ENCODE assay signal across 8 mouse cellular contexts in the genomic region with DNA sequence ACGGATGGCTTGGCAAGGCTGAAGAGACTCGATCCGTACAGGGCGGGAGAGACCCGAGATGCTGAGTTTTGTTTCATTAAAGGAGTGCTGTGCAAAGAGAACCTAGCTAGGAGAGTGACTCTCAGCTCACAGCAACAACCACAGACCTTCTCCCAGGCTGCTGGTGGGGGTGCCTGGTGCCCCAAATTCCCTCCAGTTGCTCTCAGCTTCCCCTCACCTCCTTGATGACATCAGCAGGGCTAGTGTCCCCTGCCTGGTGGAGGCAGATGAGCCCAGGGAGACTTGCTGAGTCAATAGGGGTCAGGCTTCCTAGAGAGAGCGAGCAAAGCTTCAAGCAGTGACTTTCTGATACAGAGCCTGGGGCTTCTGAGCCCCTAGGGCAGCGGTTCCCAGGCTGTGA. TPM values are rescaled to one million over a fixed set of nuclear protein-coding genes. Genes with fewer than 3 reads are reported as not detected.
DNase-seq lines count a peak whose midpoint lies in the region; ATAC-seq and TF ChIP-seq lines count a peak whose summit lies in the region.
"Had no signal": no experiment of that assay in that cellular context is flagged by ENCODE, and none has a peak within 500 bp of the region (broad histone marks: within the 10 kb centered on the region; RNA-seq: fewer than 3 reads in every experiment).

No protein-coding gene starts in this region.

- H3K36me3 ChIP-seq in embryonic facial prominence, embryonic 13.5 days = no peaks in the 10 kb centered on the region
- H3K36me3 ChIP-seq in hindbrain, postnatal 0 days (ENCODE audit: insufficient read depth, low read length) = no peaks in the 10 kb centered on the region
- no peaks in the 10 kb centered on the region for H3K36me3 ChIP-seq in neural tube, embryonic 14.5 days (ENCODE audit: control insufficient read depth, insufficient read depth, low read length)

- peak overlapping the region; percentile 45 for H3K4me2 ChIP-seq in embryonic facial prominence, embryonic 13.5 days
- H3K4me2 ChIP-seq in hindbrain, postnatal 0 days (ENCODE audit: low read depth, low read length) = peak overlapping the region; percentile 37
- peak overlapping the region; percentile 12; the same call in 1 of the 2 replicates for H3K4me2 ChIP-seq in neural tube, embryonic 14.5 days (ENCODE audit: low read depth, low read length)

- WGBS in embryonic facial prominence, embryonic 13.5 days = 10% methylated on average over 7 of the region's 7 CpGs
- 15% methylated on average over 7 of the region's 7 CpGs for WGBS in hindbrain, postnatal 0 days
- WGBS in neural tube, embryonic 14.5 days = 5% methylated on average over 7 of the region's 7 CpGs

- H3K4me3 ChIP-seq in layer of hippocampus, adult 2 months = no peak overlapping the region
- H3K4me3 ChIP-seq in embryonic facial prominence, embryonic 13.5 days = no peak overlapping the region
- H3K4me3 ChIP-seq in hindbrain, postnatal 0 days (ENCODE audit: low read length) = no peak overlapping the region
- H3K4me3 ChIP-seq in neural tube, embryonic 14.5 days (ENCODE audit: low read depth, low read length) = no peak overlapping the region

- TF ChIP-seq CTCF in layer of hippocampus, adult 2 months (conservative IDR thresholded peaks at IDR 0.05) = no peak
- no peak for TF ChIP-seq CTCF in hindbrain, postnatal 0 days (IDR thresholded peaks at IDR 0.05; ENCODE audit: low read depth)

- peaks cover 49% of the 10 kb centered on the region for H3K4me1 ChIP-seq in embryonic facial prominence, embryonic 13.5 days
- peaks cover 43% of the 10 kb centered on the region for H3K4me1 ChIP-seq in hindbrain, postnatal 0 days (ENCODE audit: insufficient read depth, low read length)
- H3K4me1 ChIP-seq in neural tube, embryonic 14.5 days (ENCODE audit: control insufficient read depth, insufficient read depth, low read length) = peaks cover 41% of the 10 kb centered on the region

- DNase-seq in layer of hippocampus, adult 2 months (ENCODE audit: low spot score in 2 of 2) = no peak
- DNase-seq in layer of hippocampus, adult 18-20 months (ENCODE audit: low spot score in 2 of 2) = no peak
- DNase-seq in hindbrain, postnatal 0 days (ENCODE audit: low spot score) = no peak
- DNase-seq in thymus, postnatal 0 days (ENCODE audit: low spot score) = no peak
- DNase-seq in kidney, postnatal 25 days = no peak

- H3K27ac ChIP-seq in layer of hippocampus, adult 2 months = peak overlapping the region; percentile 91
- no peak overlapping the region for H3K27ac ChIP-seq in embryonic facial prominence, embryonic 13.5 days
- peak overlapping the region; percentile 78 for H3K27ac ChIP-seq in hindbrain, postnatal 0 days
- H3K27ac ChIP-seq in neural tube, embryonic 14.5 days (ENCODE audit: low read depth, low read length) = peak overlapping the region; percentile 79

- no peaks in the 10 kb centered on the region for H3K9me3 ChIP-seq in embryonic facial prominence, embryonic 13.5 days
- H3K9me3 ChIP-seq in hindbrain, postnatal 0 days (ENCODE audit: low read length) = no peaks in the 10 kb centered on the region
- no peaks in the 10 kb centered on the region for H3K9me3 ChIP-seq in neural tube, embryonic 14.5 days (ENCODE audit: control insufficient read depth, low read length)

- peaks cover 26% of the 10 kb centered on the region for H3K27me3 ChIP-seq in embryonic facial prominence, embryonic 13.5 days
- H3K27me3 ChIP-seq in hindbrain, postnatal 0 days (ENCODE audit: insufficient read depth, low read length) = no peaks in the 10 kb centered on the region
- H3K27me3 ChIP-seq in neural tube, embryonic 14.5 days (ENCODE audit: control insufficient read depth, insufficient read depth, low read length) = no peaks in the 10 kb centered on the region

- no peak for ATAC-seq in embryonic facial prominence, embryonic 13.5 days (ENCODE audit: insufficient number of reproducible peaks, insufficient read depth, low FRiP score, low TSS enrichment, low read depth)
- ATAC-seq in hindbrain, postnatal 0 days = no peak
- ATAC-seq in neural tube, embryonic 14.5 days (ENCODE audit: low read depth) = no peak
- ATAC-seq: inflammation-experienced regulatory T-cells, adult 6 months had no signal

- 0 out of 2 replicates have a peak overlapping the region, but pooled peaks have one; percentile 27 for H3K9ac ChIP-seq in embryonic facial prominence, embryonic 13.5 days
- H3K9ac ChIP-seq in hindbrain, postnatal 0 days (replicated peaks; ENCODE audit: low read length) = no peak overlapping the region
- 0 out of 2 replicates have a peak overlapping the region, but pooled peaks have one; percentile 18 for H3K9ac ChIP-seq in neural tube, embryonic 14.5 days (replicated peaks; ENCODE audit: low read depth, low read length)

RNA-seq across cellular contexts. Expression of a gene that starts 21.2 kb away (rescaled TPM):
- total RNA-seq in layer of hippocampus, adult 2 months (2021) = 1 to 10 TPM in 1 of 2 experiments, under 1 TPM in 1; 0.84 to 1.2 TPM
- total RNA-seq in layer of hippocampus, adult 18-20 months (2021) = 1 to 10 TPM; 1.5 to 2.2 TPM
- polyA plus RNA-seq in embryonic facial prominence, embryonic 13.5 days (2015; fragmentation: Nextera tagmentation; extraction: Ambion mirVana) = 1.1 and 1.3 TPM in 2 replicates
- 2.8 and 6.8 TPM in 2 replicates for total RNA-seq in hindbrain, postnatal 0 days (2014; rRNA removed)
- polyA plus RNA-seq in hindbrain, postnatal 0 days (2015; fragmentation: Nextera tagmentation; extraction: Ambion mirVana) = 4.4 and 4.6 TPM in 2 replicates
- 4.6 and 6.7 TPM in 2 replicates for polyA plus RNA-seq in neural tube, embryonic 14.5 days (2014; fragmentation: Nextera tagmentation; extraction: Ambion mirVana)
- 2.8 TPM in 2 replicates for polyA plus RNA-seq in thymus, postnatal 0 days (2015; fragmentation: Nextera tagmentation; extraction: Ambion mirVana)

RNA-seq across cellular contexts. Expression of a gene that starts 57.9 kb away (rescaled TPM):
- 100 to 1,000 TPM; 154 to 159 TPM for total RNA-seq in layer of hippocampus, adult 2 months (2021)
- total RNA-seq in layer of hippocampus, adult 18-20 months (2021) = 100 to 1,000 TPM; 161 to 167 TPM
- polyA plus RNA-seq in embryonic facial prominence, embryonic 13.5 days (2015; fragmentation: Nextera tagmentation; extraction: Ambion mirVana) = 1.5 and 2.6 TPM in 2 replicates
- total RNA-seq in hindbrain, postnatal 0 days (2014; rRNA removed) = 175 and 177 TPM in 2 replicates
- 113 and 127 TPM in 2 replicates for polyA plus RNA-seq in hindbrain, postnatal 0 days (2015; fragmentation: Nextera tagmentation; extraction: Ambion mirVana)
- polyA plus RNA-seq in neural tube, embryonic 14.5 days (2014; fragmentation: Nextera tagmentation; extraction: Ambion mirVana) = 121 and 145 TPM in 2 replicates
- polyA plus RNA-seq in thymus, postnatal 0 days (2015; fragmentation: Nextera tagmentation; extraction: Ambion mirVana) = 0.26 TPM in 2 replicates

Comparison
In these comparisons a context has a peak if more than half of its experiments do, and no peak if none do; other contexts are left out.
1. RNA of a gene that starts 57.9 kb away (polyA plus RNA-seq): 121 to 145 TPM in neural tube, embryonic 14.5 days and 113 to 127 TPM in hindbrain, postnatal 0 days; 1.5 to 2.6 TPM in embryonic facial prominence, embryonic 13.5 days and 0.26 TPM in thymus, postnatal 0 days; every median in the first group is over 10 times any median in the second.
2. Peak in every context shown above with its lines, with median percentiles within 50 percentile points of each other: H3K4me2 ChIP-seq.